In genomic region chr19:57179269-57179668, GRCm38 (mm10) we compare ENCODE assay signal across 32 mouse cellular contexts.
A peak's percentile ranks its signal among the peaks of the same experiment; 100 is the strongest.
DNase-seq lines count a peak whose midpoint lies in the region; ATAC-seq lines count a peak whose summit lies in the region.
"Had no signal": no experiment of that assay in that cellular context is flagged by ENCODE, and none has a peak within 500 bp of the region (broad histone marks: within the 10 kb centered on the region; RNA-seq: fewer than 3 reads in every experiment).

No protein-coding gene starts in this region.

- H3K4me2 ChIP-seq in embryonic facial prominence, embryonic 14.5 days (ENCODE audit: low read depth, low read length) = no peak overlapping the region
- no peak overlapping the region for H3K4me2 ChIP-seq in heart, embryonic 13.5 days
- no peak overlapping the region for H3K4me2 ChIP-seq in kidney, embryonic 15.5 days
- H3K4me2 ChIP-seq in kidney, embryonic 14.5 days (replicated peaks; ENCODE audit: low read depth, low read length) = no peak overlapping the region
- H3K4me2 ChIP-seq: embryonic facial prominence, embryonic 13.5 days; forebrain, embryonic 12.5 days; hindbrain, embryonic 12.5 days; intestine, embryonic 15.5 days; limb, embryonic 15.5 days; liver, embryonic 13.5 days; midbrain, embryonic 12.5 days; neural tube, embryonic 12.5 days had no signal

- H3K27me3 ChIP-seq in embryonic facial prominence, embryonic 14.5 days (replicated peaks; ENCODE audit: control insufficient read depth, insufficient read depth, low read length) = no peaks in the 10 kb centered on the region
- H3K27me3 ChIP-seq in embryonic facial prominence, embryonic 10.5 days (replicated peaks; ENCODE audit: low read depth, poor library complexity, severe bottlenecking) = no peaks in the 10 kb centered on the region
- H3K27me3 ChIP-seq in heart, embryonic 13.5 days (replicated peaks) = no peaks in the 10 kb centered on the region
- H3K27me3 ChIP-seq in kidney, embryonic 15.5 days = no peaks in the 10 kb centered on the region
- no peaks in the 10 kb centered on the region for H3K27me3 ChIP-seq in kidney, embryonic 14.5 days (ENCODE audit: control insufficient read depth, insufficient read depth, low read length)
- H3K27me3 ChIP-seq: embryonic facial prominence, embryonic 13.5 days; forebrain, embryonic 12.5 days; hindbrain, embryonic 12.5 days; intestine, embryonic 15.5 days; limb, embryonic 15.5 days; liver, embryonic 13.5 days; midbrain, embryonic 12.5 days; neural tube, embryonic 12.5 days had no signal

- H3K9ac ChIP-seq in embryonic facial prominence, embryonic 14.5 days (ENCODE audit: low read depth, low read length) = no peak overlapping the region
- H3K9ac ChIP-seq in heart, embryonic 13.5 days = no peak overlapping the region
- H3K9ac ChIP-seq in kidney, embryonic 15.5 days = no peak overlapping the region
- no peak overlapping the region for H3K9ac ChIP-seq in kidney, embryonic 14.5 days (ENCODE audit: low read depth, low read length)
- H3K9ac ChIP-seq: embryonic facial prominence, embryonic 13.5 days; forebrain, embryonic 12.5 days; forebrain, postnatal 0 days; hindbrain, embryonic 12.5 days; intestine, embryonic 15.5 days; limb, embryonic 15.5 days; liver, embryonic 13.5 days; midbrain, embryonic 12.5 days; neural tube, embryonic 12.5 days had no signal

- no peaks in the 10 kb centered on the region for H3K9me3 ChIP-seq in embryonic facial prominence, embryonic 14.5 days (ENCODE audit: control insufficient read depth, low read length)
- no peaks in the 10 kb centered on the region for H3K9me3 ChIP-seq in embryonic facial prominence, embryonic 10.5 days
- H3K9me3 ChIP-seq in heart, embryonic 13.5 days = no peaks in the 10 kb centered on the region
- no peaks in the 10 kb centered on the region for H3K9me3 ChIP-seq in kidney, embryonic 15.5 days (replicated peaks)
- no peaks in the 10 kb centered on the region for H3K9me3 ChIP-seq in kidney, embryonic 14.5 days (ENCODE audit: control insufficient read depth, low read length)
- H3K9me3 ChIP-seq: embryonic facial prominence, embryonic 13.5 days; forebrain, embryonic 12.5 days; hindbrain, embryonic 12.5 days; intestine, embryonic 15.5 days; limb, embryonic 15.5 days; liver, embryonic 13.5 days; megakaryocyte, embryonic 14.5 days; midbrain, embryonic 12.5 days; neural tube, embryonic 12.5 days had no signal

- H3K36me3 ChIP-seq in embryonic facial prominence, embryonic 14.5 days (ENCODE audit: control insufficient read depth, insufficient read depth, low read length) = no peaks in the 10 kb centered on the region
- H3K36me3 ChIP-seq in embryonic facial prominence, embryonic 10.5 days (replicated peaks) = no peaks in the 10 kb centered on the region
- no peaks in the 10 kb centered on the region for H3K36me3 ChIP-seq in heart, embryonic 13.5 days
- H3K36me3 ChIP-seq in kidney, embryonic 15.5 days = no peaks in the 10 kb centered on the region
- no peaks in the 10 kb centered on the region for H3K36me3 ChIP-seq in kidney, embryonic 14.5 days (ENCODE audit: control insufficient read depth, insufficient read depth, low read length)
- H3K36me3 ChIP-seq: embryonic facial prominence, embryonic 13.5 days; forebrain, embryonic 12.5 days; G1E; hindbrain, embryonic 12.5 days; intestine, embryonic 15.5 days; limb, embryonic 15.5 days; liver, embryonic 13.5 days; midbrain, embryonic 12.5 days; neural tube, embryonic 12.5 days had no signal

- no peak for DNase-seq in embryonic facial prominence, embryonic 14.5 days (ENCODE audit: low spot score)
- no peak for DNase-seq in embryonic facial prominence, embryonic 10.5 days (ENCODE audit: low spot score)
- no peak for DNase-seq in heart, postnatal 4 days
- DNase-seq in urinary bladder, postnatal 4 days (ENCODE audit: low spot score in 2 of 2) = no peak
- DNase-seq: adrenal gland, adult 8-10 months; cerebellum, adult 9-10 months; embryo, embryonic 11 days; forebrain, postnatal 0 days; gastrocnemius, postnatal 25 days; kidney, adult 2 months; kidney, postnatal 10 days; layer of hippocampus, postnatal 36 days; left cerebral cortex, postnatal 4 days; liver, embryonic 13.5 days; lung, adult 18-20 months; right cerebral cortex, adult 18-20 months had no signal

- no peak for ATAC-seq in embryonic facial prominence, embryonic 14.5 days (ENCODE audit: low read depth)
- no peak for ATAC-seq in heart, embryonic 13.5 days (ENCODE audit: extremely low read depth, insufficient number of reproducible peaks, low FRiP score, low TSS enrichment)
- no peak for ATAC-seq in kidney, embryonic 15.5 days (replicated peaks; ENCODE audit: low FRiP score)
- no peak for ATAC-seq in kidney, embryonic 14.5 days (ENCODE audit: low FRiP score, low TSS enrichment)
- ATAC-seq: forebrain, postnatal 0 days; intestine, embryonic 15.5 days; lung, postnatal 0 days had no signal

- no peak overlapping the region for H3K4me3 ChIP-seq in embryonic facial prominence, embryonic 14.5 days (ENCODE audit: low read depth, low read length)
- H3K4me3 ChIP-seq in embryonic facial prominence, embryonic 10.5 days = no peak overlapping the region
- H3K4me3 ChIP-seq in heart, embryonic 13.5 days = no peak overlapping the region
- no peak overlapping the region for H3K4me3 ChIP-seq in kidney, embryonic 15.5 days (replicated peaks)
- no peak overlapping the region for H3K4me3 ChIP-seq in kidney, embryonic 14.5 days (ENCODE audit: low read length)
- H3K4me3 ChIP-seq: embryonic facial prominence, embryonic 13.5 days; erythroblast, embryonic 14.5 days; forebrain, embryonic 12.5 days; hindbrain, embryonic 12.5 days; intestine, embryonic 15.5 days; limb, embryonic 15.5 days; liver, embryonic 13.5 days; midbrain, embryonic 12.5 days; myocyte; neural tube, embryonic 12.5 days had no signal

- H3K27ac ChIP-seq in embryonic facial prominence, embryonic 14.5 days (replicated peaks; ENCODE audit: low read depth, low read length) = peak overlapping the region; percentile 15; the same call in 1 of the 2 replicates
- H3K27ac ChIP-seq in embryonic facial prominence, embryonic 10.5 days (replicated peaks) = no peak overlapping the region
- peak overlapping the region; percentile 32 for H3K27ac ChIP-seq in heart, embryonic 13.5 days (replicated peaks)
- peak overlapping the region; percentile 22; the same call in 1 of the 2 replicates for H3K27ac ChIP-seq in kidney, embryonic 15.5 days
- H3K27ac ChIP-seq in kidney, embryonic 14.5 days (ENCODE audit: low read depth, low read length) = no peak overlapping the region
- H3K27ac ChIP-seq: embryonic facial prominence, embryonic 13.5 days; forebrain, embryonic 12.5 days; hindbrain, embryonic 12.5 days; hindbrain, postnatal 0 days; intestine, embryonic 15.5 days; limb, embryonic 15.5 days; liver, embryonic 13.5 days; midbrain, embryonic 12.5 days; neural tube, embryonic 12.5 days had no signal

- 74% methylated on average over 7 of the region's 7 CpGs for WGBS in embryonic facial prominence, embryonic 14.5 days
- WGBS in embryonic facial prominence, embryonic 10.5 days = 85% methylated on average over 7 of the region's 7 CpGs
- WGBS in heart, embryonic 13.5 days = 58% methylated on average over 7 of the region's 7 CpGs
- 72% methylated on average over 7 of the region's 7 CpGs for WGBS in kidney, embryonic 15.5 days
- WGBS in kidney, embryonic 14.5 days = 81% methylated on average over 7 of the region's 7 CpGs

- no peaks in the 10 kb centered on the region; the same call in 1 of the 2 replicates for H3K4me1 ChIP-seq in embryonic facial prominence, embryonic 14.5 days (ENCODE audit: control insufficient read depth, insufficient read depth, low read length)
- H3K4me1 ChIP-seq in embryonic facial prominence, embryonic 10.5 days = peaks cover 28% of the 10 kb centered on the region
- peaks cover 84% of the 10 kb centered on the region for H3K4me1 ChIP-seq in heart, embryonic 13.5 days
- peaks cover 37% of the 10 kb centered on the region for H3K4me1 ChIP-seq in kidney, embryonic 15.5 days
- 0 out of 2 replicates have a peak, but pooled peaks cover 9% of the 10 kb centered on the region for H3K4me1 ChIP-seq in kidney, embryonic 14.5 days (ENCODE audit: control insufficient read depth, insufficient read depth, low read length)
- H3K4me1 ChIP-seq: forebrain, embryonic 12.5 days; hindbrain, embryonic 12.5 days; midbrain, embryonic 12.5 days; neural tube, embryonic 12.5 days had no signal

Comparison
In these comparisons a context has a peak if more than half of its experiments do, and no peak if none do; other contexts are left out.
1. H3K27ac ChIP-seq: peak in embryonic facial prominence, embryonic 14.5 days (single experiment), heart, embryonic 13.5 days (single experiment) and kidney, embryonic 15.5 days (single experiment); none in embryonic facial prominence, embryonic 10.5 days (single experiment) and kidney, embryonic 14.5 days (single experiment).